Mouse (Mus musculus): ENCODE data around the gene Tmem140. TPM values are rescaled to one million over a fixed set of nuclear protein-coding genes. Genes with fewer than 3 reads are reported as not detected.
A peak's percentile ranks its signal among the peaks of the same experiment; 100 is the strongest.

Tmem140 gene
- total and polyA plus RNA-seq, 3 experiments = 2.5 to 4.0 TPM; not detected in 1

DNA sequence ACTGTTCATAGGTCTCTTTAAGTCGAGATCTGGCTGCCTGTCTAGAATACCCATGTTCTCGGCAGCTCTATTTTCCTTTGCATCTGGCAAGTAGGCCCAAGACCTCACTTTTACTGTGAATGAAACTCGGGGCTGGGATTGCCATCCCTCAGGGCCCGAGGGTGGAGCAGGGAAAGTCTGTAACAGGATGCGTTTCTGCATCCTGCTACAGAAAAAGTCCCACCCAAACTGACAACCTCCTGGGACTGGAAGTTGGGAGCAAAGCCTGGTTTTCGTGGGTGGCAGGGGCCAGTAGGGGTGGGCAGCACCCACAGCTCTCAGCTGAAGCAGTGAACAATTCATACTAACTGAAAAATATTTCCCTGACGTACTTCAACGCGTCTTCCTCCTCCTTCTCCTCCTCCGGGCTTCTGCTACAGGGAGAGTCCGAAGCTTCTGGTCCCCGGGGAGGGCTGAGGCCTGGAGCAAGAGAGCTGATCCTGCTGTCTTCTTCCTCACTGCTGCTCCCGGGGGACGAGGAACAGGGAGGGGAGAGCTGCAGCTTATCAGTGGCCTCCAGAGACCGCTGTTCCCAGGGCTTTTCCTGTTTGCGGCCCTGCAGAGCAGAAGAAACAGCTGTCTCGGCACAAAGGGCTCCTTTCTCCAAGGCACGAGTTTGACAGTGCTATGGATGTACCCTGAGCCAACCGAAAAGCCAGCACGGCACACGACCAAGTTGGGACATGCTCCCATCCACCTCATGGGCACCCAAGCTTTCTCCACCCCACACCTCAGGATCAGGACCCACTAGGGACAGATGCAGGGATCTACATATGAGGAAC, 11.4 kb downstream of the Tmem140 start:
- Histone ChIP-seq H3K27ac (ENCODE audit: control insufficient read depth, low read depth, low read length) (peak overlapping the region; percentile 98), H3K27me3 (ENCODE audit: control insufficient read depth in 1 of 2, insufficient read depth in 2 of 2, low read length in 2 of 2) (no peaks in the 10 kb centered on the region), H3K9me3 (replicated peaks; ENCODE audit: insufficient read depth, low read length) (no peaks in the 10 kb centered on the region), H3K36me3 (ENCODE audit: control insufficient read depth in 1 of 2, insufficient read depth in 2 of 2, low read length in 2 of 2) (peaks cover 0 to 31% of the 10 kb centered on the region in 2 experiments; a peak in 2 of 4 replicates), H3K79me2 (ENCODE audit: control insufficient read depth, insufficient read depth, low read length, poor library complexity) (peaks cover 13% of the 10 kb centered on the region), H3K4me1 (ENCODE audit: control insufficient read depth in 1 of 2, insufficient read depth in 2 of 2, low read length in 2 of 2) (peaks cover 12 to 55% of the 10 kb centered on the region in 2 experiments), H3K9ac (ENCODE audit: control insufficient read depth, low read depth, low read length, poor library complexity, severe bottlenecking) (peak overlapping the region; percentile 92), H3K4me3 (ENCODE audit: control insufficient read depth in 1 of 2, insufficient read depth in 1 of 2, low read depth in 2 of 2, low read length in 2 of 2) (peak overlapping the region; percentile 40 to 80)
- peak; percentile 88 for DNase-seq (ENCODE audit: low read depth, low spot score)
- TF ChIP-seq ZKSCAN1 (IDR thresholded peaks at IDR 0.05; ENCODE audit: low read depth, low read length) (no peak), KAT2A (conservative IDR thresholded peaks at IDR 0.05; ENCODE audit: low read depth, low read length) (no peak), TBP (IDR thresholded peaks at IDR 0.05; ENCODE audit: low read depth, low read length) (0 out of 2 replicates have a peak, but pooled peaks have one; percentile 27), MAZ (IDR thresholded peaks at IDR 0.05; ENCODE audit: low read depth, low read length) (peak; percentile 69; the same call in 1 of the 2 replicates), TCF12 (IDR thresholded peaks at IDR 0.05; ENCODE audit: low read depth, low read length) (peak; percentile 93), SIN3A (IDR thresholded peaks at IDR 0.05; ENCODE audit: low read length) (peak; percentile 82; the same call in 1 of the 2 replicates), RAD21 (IDR thresholded peaks at IDR 0.05; ENCODE audit: low read depth, low read length) (no peak), UBTF (IDR thresholded peaks at IDR 0.05; ENCODE audit: borderline replicate concordance, insufficient read depth, low read depth, low read length) (0 out of 2 replicates have a peak, but pooled peaks have one; percentile 28), ZNF384 (IDR thresholded peaks at IDR 0.05; ENCODE audit: low read depth, low read length) (no peak; the same call in 1 of the 2 replicates), BHLHE40 (IDR thresholded peaks at IDR 0.05; ENCODE audit: borderline replicate concordance, low read depth, low read length) (peak; percentile 78; the same call in 1 of the 2 replicates), NELFE (IDR thresholded peaks at IDR 0.05; ENCODE audit: low read depth, low read length) (no peak), GABPA (IDR thresholded peaks at IDR 0.05; ENCODE audit: low read depth, low read length) (no peak), USF1 (IDR thresholded peaks at IDR 0.05; ENCODE audit: low read depth, low read length) (no peak), CHD1 (IDR thresholded peaks at IDR 0.05; ENCODE audit: low read depth, low read length) (peak; percentile 83; the same call in 1 of the 2 replicates), NRF1 (IDR thresholded peaks at IDR 0.05; ENCODE audit: insufficient read depth, low read depth, low read length, poor library complexity, severe bottlenecking) (no peak), MYB (IDR thresholded peaks at IDR 0.05; ENCODE audit: low read depth, low read length) (0 out of 2 replicates have a peak, but pooled peaks have one; percentile 29), TAL1 (IDR thresholded peaks at IDR 0.05; ENCODE audit: low read length) (peak; percentile 99), POLR2AphosphoS2 (IDR thresholded peaks at IDR 0.05; ENCODE audit: low read length) (no peak), ZMIZ1 (IDR thresholded peaks at IDR 0.05; ENCODE audit: low read depth, low read length) (peak; percentile 15; the same call in 1 of the 2 replicates), MXI1 (IDR thresholded peaks at IDR 0.05; ENCODE audit: low read depth, low read length) (peak; percentile 79), GATA1 (IDR thresholded peaks at IDR 0.05; ENCODE audit: low read depth, low read length) (peak; percentile 87), ELF1 (IDR thresholded peaks at IDR 0.05; ENCODE audit: low read depth, low read length) (peak; percentile 66; the same call in 1 of the 2 replicates), HCFC1 (IDR thresholded peaks at IDR 0.05; ENCODE audit: low read depth, low read length) (peak; percentile 45), MAFK (IDR thresholded peaks at IDR 0.05; ENCODE audit: borderline replicate concordance, low read depth, low read length) (no peak), MYC (IDR thresholded peaks at IDR 0.05; ENCODE audit: low read depth, low read length) (0 out of 2 replicates have a peak, but pooled peaks have one; percentile 74), SMC3 (IDR thresholded peaks at IDR 0.05; ENCODE audit: low read depth, low read length) (no peak), EP300 (IDR thresholded peaks at IDR 0.05; ENCODE audit: low read depth in 1 of 2, low read length in 2 of 2) (peak; percentile 84 to 92), CHD2 (IDR thresholded peaks at IDR 0.05; ENCODE audit: low read length) (no peak), POLR2A (IDR thresholded peaks at IDR 0.05; ENCODE audit: control insufficient read depth in 1 of 2, insufficient read depth in 1 of 2, low read depth in 1 of 2, low read length in 2 of 2, poor library complexity in 1 of 2) (peak in 1 of 2 experiments; percentile 14; a peak in 1 of 4 replicates), MEF2A (IDR thresholded peaks at IDR 0.05; ENCODE audit: extremely low read depth, insufficient replicate concordance, low read depth, low read length, poor library complexity, severe bottlenecking) (no peak), POLR2AphosphoS5 (IDR thresholded peaks at IDR 0.05; ENCODE audit: borderline replicate concordance, low read depth, low read length) (no peak), E2F4 (IDR thresholded peaks at IDR 0.05; ENCODE audit: borderline replicate concordance, low read depth, low read length) (0 out of 2 replicates have a peak, but pooled peaks have one; percentile 20), MAX (IDR thresholded peaks at IDR 0.05; ENCODE audit: low read length) (peak; percentile 57; the same call in 1 of the 2 replicates), JUND (IDR thresholded peaks at IDR 0.05; ENCODE audit: low read depth, low read length) (no peak)

All from MEL (cell line).